Mouse (Mus musculus) heart, postnatal 0 days (tissue): ENCODE measurements at regions not wholly inside any gene's neighbourhood (a gene's known extent, or its start where the extent isn't known, plus 50 kb on each side); places are given as distances from the start of the nearest gene placed in this dataset.
A peak's percentile ranks its signal among the peaks of the same experiment; 100 is the strongest.

ENCODE experiments used
- ATAC-seq: fragments of 200-750 bp; cut with Nextera tagmentation; 2 replicates; pipeline ENCODE4 v1.8.0; 2017; ENCODE audit warnings: low read depth, moderate number of reproducible peaks, moderate library complexity; ENCODE audit not compliant: insufficient read depth
- DNase-seq: peaks from one replicate; pipeline ENCODE4 v3.0.0-alpha.2; 2016; ENCODE audit warnings: low spot score
- H3K27ac ChIP-seq: fragments of 300-500 bp; sonication (generic); 2 replicates; pipeline ENCODE4 v1.5.1; 2014; ENCODE audit warnings: low read depth, mild to moderate bottlenecking
- H3K27me3 ChIP-seq: fragments of 300-500 bp; sonication (generic); 2 replicates; pipeline ENCODE4 v1.6.1; 2014; ENCODE audit warnings: low read length, mixed read lengths; ENCODE audit not compliant: control insufficient read depth, insufficient read depth
- H3K36me3 ChIP-seq: fragments of 300-500 bp; sonication (generic); replicated peaks from 2 replicates; pipeline ENCODE4 v1.6.1; 2014; ENCODE audit warnings: low read length, mixed read lengths; ENCODE audit not compliant: control insufficient read depth, insufficient read depth
- H3K4me1 ChIP-seq: fragments of 300-500 bp; sonication (generic); 2 replicates; pipeline ENCODE4 v1.6.1; 2014; ENCODE audit warnings: antibody characterized with exemption; ENCODE audit not compliant: control insufficient read depth, insufficient read depth
- H3K4me2 ChIP-seq: fragments of 300-500 bp; sonication (generic); 2 replicates; pipeline ENCODE4 v1.6.1; 2014; ENCODE audit warnings: low read depth, mild to moderate bottlenecking, low read length, moderate library complexity
- H3K4me3 ChIP-seq: fragments of 300-500 bp; sonication (generic); 2 replicates; pipeline ENCODE4 v1.5.1; 2014; ENCODE audit warnings: low read depth, low read length
- H3K9ac ChIP-seq: fragments of 300-500 bp; sonication (generic); replicated peaks from 2 replicates; pipeline ENCODE4 v1.6.1; 2014; ENCODE audit warnings: low read depth, low read length, mixed read lengths
- H3K9me3 ChIP-seq: fragments of 300-500 bp; sonication (generic); replicated peaks from 2 replicates; pipeline ENCODE4 v1.6.1; 2016; ENCODE audit warnings: low read length; ENCODE audit not compliant: control insufficient read depth
- CTCF ChIP-seq: IDR thresholded peaks from 2 replicates; pipeline ENCODE4 v1.5.1; 2016; ENCODE audit warnings: antibody characterized with exemption, control low read depth, low read depth
- EP300 ChIP-seq: IDR thresholded peaks from 2 replicates; pipeline ENCODE4 v1.6.1; 2016; ENCODE audit warnings: antibody characterized with exemption, low read depth
- WGBS: fragments of 180-500 bp; shearing (Covaris S2); extraction: QIAGEN DNeasy Blood & Tissue Kit; methylation state at CpG from one replicate; pipeline ENCODE4 v1.1.7; 2014; 5-methylcytosine and 5-hydroxymethylcytosine counted together

DNA sequence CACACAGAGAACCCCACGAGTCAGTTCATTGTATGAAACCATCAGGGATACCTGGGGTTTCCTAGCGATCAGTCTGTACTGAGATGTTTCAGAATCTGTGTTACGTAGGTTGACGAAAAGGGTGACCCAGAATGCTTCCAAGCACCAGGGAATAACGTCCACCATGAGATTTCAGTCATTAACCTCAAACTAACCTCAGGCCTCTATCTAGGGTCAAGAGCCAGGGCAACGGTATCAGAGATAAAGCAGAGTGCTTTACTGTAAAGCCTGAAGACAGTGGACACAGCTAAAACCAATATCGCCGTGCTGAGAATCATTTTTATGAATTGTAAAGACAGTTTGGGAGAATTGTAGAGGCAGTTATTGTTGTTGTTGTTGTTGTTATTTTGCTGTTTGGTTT, 52.9 kb upstream of the Errfi1 start:
- no peak overlapping the region for H3K27ac ChIP-seq
- ATAC-seq (no peak), DNase-seq (no peak)
- H3K9ac ChIP-seq, result no peak overlapping the region
- no peak overlapping the region for H3K4me3 ChIP-seq
- WGBS, result 75% methylated on average over 8 of the region's 8 CpGs
- peaks cover 18% of the 10 kb centered on the region for H3K4me1 ChIP-seq
- H3K9me3 ChIP-seq, result no peaks in the 10 kb centered on the region
- no peak overlapping the region for H3K4me2 ChIP-seq
- H3K36me3 ChIP-seq, result no peaks in the 10 kb centered on the region
- no peaks in the 10 kb centered on the region for H3K27me3 ChIP-seq
- no peak for TF ChIP-seq EP300
- no peak for TF ChIP-seq CTCF

GRCm38 (mm10) chr4:150799550-150800398, 53.9 kb upstream of the Errfi1 start:
- Histone ChIP-seq H3K4me1 (peaks cover 18% of the 10 kb centered on the region), H3K4me2 (peak overlapping the region; percentile 19; the same call in 1 of the 2 replicates), H3K4me3 (no peak overlapping the region), H3K9ac (no peak overlapping the region), H3K36me3 (no peaks in the 10 kb centered on the region), H3K27me3 (no peaks in the 10 kb centered on the region), H3K27ac (peak overlapping the region; percentile 78), H3K9me3 (no peaks in the 10 kb centered on the region)
- WGBS, result 17% methylated on average over 22 of the region's 22 CpGs
- ATAC-seq (peak; percentile 13; the same call in 1 of the 2 replicates), DNase-seq (peak; percentile 32)
- TF ChIP-seq EP300, result no peak
- no peak for TF ChIP-seq CTCF

GRCm38 (mm10) chr4:150798783-150799530, 54.8 kb upstream of the Errfi1 start:
- Histone ChIP-seq H3K9me3 (no peaks in the 10 kb centered on the region), H3K9ac (no peak overlapping the region), H3K27me3 (no peaks in the 10 kb centered on the region), H3K4me2 (peak overlapping the region; percentile 5; the same call in 1 of the 2 replicates), H3K27ac (peak overlapping the region; percentile 78), H3K36me3 (no peaks in the 10 kb centered on the region), H3K4me3 (no peak overlapping the region), H3K4me1 (peaks cover 18% of the 10 kb centered on the region)
- no peak for TF ChIP-seq CTCF
- TF ChIP-seq EP300, result no peak
- peak; percentile 45 for ATAC-seq
- DNase-seq, result peak; percentile 23
- 29% methylated on average over 13 of the region's 13 CpGs for WGBS

GRCm38 (mm10) chr4:150798281-150798680, 55.4 kb upstream of the Errfi1 start:
- no peak overlapping the region for H3K9ac ChIP-seq
- no peaks in the 10 kb centered on the region for H3K27me3 ChIP-seq
- H3K4me1 ChIP-seq, result peaks cover 18% of the 10 kb centered on the region
- no peak for DNase-seq
- H3K4me3 ChIP-seq, result no peak overlapping the region
- no peak for ATAC-seq
- TF ChIP-seq CTCF, result no peak
- TF ChIP-seq EP300, result no peak
- 88% methylated on average over 8 of the region's 8 CpGs for WGBS
- H3K4me2 ChIP-seq, result no peak overlapping the region
- H3K9me3 ChIP-seq, result no peaks in the 10 kb centered on the region
- H3K27ac ChIP-seq, result peak overlapping the region; percentile 78
- H3K36me3 ChIP-seq, result no peaks in the 10 kb centered on the region

GRCm38 (mm10) chr4:150797057-150797456, 56.7 kb upstream of the Errfi1 start:
- ATAC-seq, result no peak
- no peaks in the 10 kb centered on the region for H3K9me3 ChIP-seq

More at GRCm38 (mm10) chr4:150797057-150797456, 56.7 kb upstream of the Errfi1 start:
- H3K4me3 ChIP-seq, result no peak overlapping the region
- H3K27ac ChIP-seq, result no peak overlapping the region
- H3K9ac ChIP-seq, result no peak overlapping the region
- TF ChIP-seq CTCF (no peak), EP300 (no peak)
- WGBS, result 86% methylated on average over 3 of the region's 3 CpGs
- H3K27me3 ChIP-seq, result no peaks in the 10 kb centered on the region
- peaks cover 18% of the 10 kb centered on the region for H3K4me1 ChIP-seq
- no peak overlapping the region for H3K4me2 ChIP-seq
- no peak for DNase-seq
- H3K36me3 ChIP-seq, result no peaks in the 10 kb centered on the region
